14 mouse cellular contexts compared by ENCODE assay signal in genomic region chr9:97103376-97104061, GRCm38 (mm10). TPM values are rescaled to one million over a fixed set of nuclear protein-coding genes. Genes with fewer than 3 reads are reported as not detected.
DNase-seq lines count a peak whose midpoint lies in the region; ATAC-seq and TF ChIP-seq lines count a peak whose summit lies in the region.
"Had no signal": no experiment of that assay in that cellular context is flagged by ENCODE, and none has a peak within 500 bp of the region (broad histone marks: within the 10 kb centered on the region; RNA-seq: fewer than 3 reads in every experiment).

No protein-coding gene starts in this region.

- DNase-seq in G1E (ENCODE audit: low spot score), result no peak
- peak; percentile 15 for DNase-seq in fibroblast of lung, adult 2 months (ENCODE audit: low read depth)
- no peak for DNase-seq in kidney, adult 9 months
- DNase-seq in cerebellum, adult 2 months, result no peak
- no peak for DNase-seq in layer of hippocampus, postnatal 36 days
- DNase-seq: cerebellum, postnatal 25 days; heart, postnatal 10 days; spleen, adult 18-20 months had no signal

- H3K4me3 ChIP-seq in E14TG2a.4 (replicated peaks; ENCODE audit: low read length) (peak overlapping the region; percentile 42), G1E (ENCODE audit: low read depth, low read length) (no peak overlapping the region)
- no peak overlapping the region for H3K4me3 ChIP-seq in cerebellum, adult 2 months (replicated peaks; ENCODE audit: insufficient read depth, low read depth, low read length)
- H3K4me3 ChIP-seq: kidney, embryonic 15.5 days; lung, embryonic 15.5 days; midbrain, embryonic 12.5 days had no signal

- TF ChIP-seq CTCF in E14TG2a.4 (conservative IDR thresholded peaks at IDR 0.05; ENCODE audit: low read length) (no peak), G1E (IDR thresholded peaks at IDR 0.05; ENCODE audit: low read depth, low read length) (no peak)
- no peak for TF ChIP-seq CTCF in cerebellum, adult 2 months (IDR thresholded peaks at IDR 0.05; ENCODE audit: borderline replicate concordance, insufficient read depth, low read depth, low read length)

- no peaks in the 10 kb centered on the region for H3K27me3 ChIP-seq in E14TG2a.4 (ENCODE audit: insufficient read depth, low read length)
- H3K27me3 ChIP-seq in G1E (ENCODE audit: insufficient read depth, low read length), result no peaks in the 10 kb centered on the region
- no peaks in the 10 kb centered on the region for H3K27me3 ChIP-seq in cerebellum, adult 2 months (ENCODE audit: control insufficient read depth, insufficient read depth, low read length)
- H3K27me3 ChIP-seq: kidney, embryonic 15.5 days; lung, embryonic 15.5 days; midbrain, embryonic 12.5 days had no signal

- ATAC-seq in G1E (ENCODE audit: extremely low read depth, insufficient number of reproducible peaks, low FRiP score, poor library complexity, severe bottlenecking), result peak; percentile 79
- ATAC-seq in megakaryocyte-erythroid progenitor cell, adult 5-6 weeks (replicated peaks; ENCODE audit: low FRiP score, low TSS enrichment, poor library complexity, severe bottlenecking), result peak; percentile 90
- ATAC-seq: hindbrain, postnatal 0 days had no signal

- 83% methylated on average over 2 of the region's 2 CpGs for WGBS in cerebellum, adult 2 months

- H3K4me1 ChIP-seq in E14TG2a.4 (replicated peaks; ENCODE audit: low read depth, low read length), result peaks cover 90% of the 10 kb centered on the region
- H3K4me1 ChIP-seq in G1E (ENCODE audit: insufficient read depth, low read depth, low read length), result peaks cover 43% of the 10 kb centered on the region
- peaks cover 2% of the 10 kb centered on the region; the same call in 1 of the 2 replicates for H3K4me1 ChIP-seq in cerebellum, adult 2 months (ENCODE audit: control insufficient read depth, insufficient read depth, low read length)
- H3K4me1 ChIP-seq: midbrain, embryonic 12.5 days had no signal

- H3K27ac ChIP-seq in cerebellum, adult 2 months (ENCODE audit: insufficient read depth, low read length), result no peak overlapping the region
- H3K27ac ChIP-seq: hindbrain, postnatal 0 days; kidney, embryonic 15.5 days; lung, embryonic 15.5 days; midbrain, embryonic 12.5 days had no signal

- H3K9me3 ChIP-seq in E14TG2a.4 (ENCODE audit: low read length), result no peaks in the 10 kb centered on the region
- no peaks in the 10 kb centered on the region for H3K9me3 ChIP-seq in G1E (replicated peaks)
- H3K9me3 ChIP-seq: kidney, embryonic 15.5 days; lung, embryonic 15.5 days; midbrain, embryonic 12.5 days had no signal

- H3K36me3 ChIP-seq in E14TG2a.4 (ENCODE audit: insufficient read depth, low read length) (peaks cover 47% of the 10 kb centered on the region), G1E (replicated peaks) (peaks cover 36% of the 10 kb centered on the region)

- no peak for TF ChIP-seq POLR2A in cerebellum, adult 2 months (IDR thresholded peaks at IDR 0.05; ENCODE audit: borderline replicate concordance, insufficient read depth, low read length)

RNA-seq across cellular contexts. Expression of gene Slc25a36, which starts 7.4 kb away (rescaled TPM):
- total RNA-seq in G1E (2014; fragmentation: Nextera tagmentation) (417 and 425 TPM in 2 replicates), G1E (2017) (116 and 143 TPM in 2 replicates)
- polyA plus RNA-seq in G1E (2012), result 6.3 and 6.9 TPM in 2 replicates
- 54.4 and 82.6 TPM in 2 replicates for total RNA-seq in megakaryocyte-erythroid progenitor cell, adult 5-6 weeks (2014; fragmentation: Nextera tagmentation)
- 55.7 and 73.3 TPM in 2 replicates for total RNA-seq in megakaryocyte-erythroid progenitor cell, adult 5-6 weeks (2017)
- polyA plus RNA-seq in cerebellum, adult 2 months (2012; rRNA removed), result 53.2 and 54.3 TPM in 2 replicates
- 10 to 100 TPM; 69.6 to 76.5 TPM for total RNA-seq in layer of hippocampus, postnatal 36 days (2021)
